Mouse (Mus musculus): ENCODE measurements around the gene Irgm2. TPM values are rescaled to one million over a fixed set of nuclear protein-coding genes. Genes with fewer than 3 reads are reported as not detected.
A peak's percentile ranks its signal among the peaks of the same experiment; 100 is the strongest.

Gene Irgm2
- polyA plus RNA-seq, 1 experiment from 2014 or later = 1.1 TPM

- 0 out of 2 replicates have a peak, but pooled peaks cover 3% of the 10 kb centered on the region for H3K4me1 ChIP-seq (ENCODE audit: control insufficient read depth, insufficient read depth, low read length)
- WGBS = 2% methylated on average over 37 of the region's 37 CpGs
These were observed 39.7 kb downstream of the Irgm2 start for GRCm38 (mm10) chr11:58238840-58239791.

DNA sequence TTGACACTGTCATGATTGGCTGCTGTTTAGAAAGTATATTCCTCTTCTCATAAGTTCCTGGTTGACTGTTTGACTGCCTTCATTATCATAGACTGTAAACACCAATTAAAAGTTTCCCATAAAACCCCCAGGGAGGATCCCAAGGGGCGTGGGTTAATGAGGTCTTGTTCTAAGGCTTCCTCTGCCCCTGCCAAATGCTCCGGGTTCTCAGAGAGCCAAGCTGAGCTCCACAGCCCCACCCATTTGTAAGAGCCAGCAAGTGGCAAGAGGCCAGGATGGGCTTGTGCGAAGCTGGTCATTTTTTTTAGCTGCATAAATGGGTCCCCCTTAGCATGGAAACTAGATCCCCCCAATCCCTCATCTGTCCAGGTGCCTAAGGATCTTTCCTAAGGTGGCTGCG, 47.9 kb downstream of the Irgm2 start:
- WGBS = 53% methylated on average over 4 of the region's 4 CpGs
- H3K27me3 ChIP-seq (ENCODE audit: control insufficient read depth, insufficient read depth, low read depth, low read length) = no peaks in the 10 kb centered on the region
- H3K4me3 ChIP-seq (ENCODE audit: low read depth, low read length) = no peak overlapping the region
- no peaks in the 10 kb centered on the region for H3K4me1 ChIP-seq (ENCODE audit: control insufficient read depth, insufficient read depth, low read length)
- no peak overlapping the region for H3K27ac ChIP-seq (ENCODE audit: low read length)
- no peaks in the 10 kb centered on the region for H3K36me3 ChIP-seq (ENCODE audit: control insufficient read depth, insufficient read depth, low read length)
- ATAC-seq = no peak
- no peaks in the 10 kb centered on the region for H3K9me3 ChIP-seq (replicated peaks; ENCODE audit: control insufficient read depth, low read length, poor library complexity, severe bottlenecking)
- no peak overlapping the region for H3K4me2 ChIP-seq (ENCODE audit: low read length)
- no peak overlapping the region for H3K9ac ChIP-seq (ENCODE audit: low read depth, low read length)

More at GRCm38 (mm10) chr11:58238840-58239791, 39.7 kb downstream of the Irgm2 start:
- Histone ChIP-seq H3K9me3 (replicated peaks; ENCODE audit: control insufficient read depth, low read length, poor library complexity, severe bottlenecking) (no peaks in the 10 kb centered on the region), H3K9ac (ENCODE audit: low read depth, low read length) (peak overlapping the region; percentile 68), H3K36me3 (ENCODE audit: control insufficient read depth, insufficient read depth, low read length) (no peaks in the 10 kb centered on the region), H3K4me2 (ENCODE audit: low read length) (peak overlapping the region; percentile 67), H3K27me3 (ENCODE audit: control insufficient read depth, insufficient read depth, low read depth, low read length) (no peaks in the 10 kb centered on the region), H3K4me3 (ENCODE audit: low read depth, low read length) (peak overlapping the region; percentile 43), H3K27ac (ENCODE audit: low read length) (no peak overlapping the region)
- ATAC-seq = peak; percentile 94

DNA sequence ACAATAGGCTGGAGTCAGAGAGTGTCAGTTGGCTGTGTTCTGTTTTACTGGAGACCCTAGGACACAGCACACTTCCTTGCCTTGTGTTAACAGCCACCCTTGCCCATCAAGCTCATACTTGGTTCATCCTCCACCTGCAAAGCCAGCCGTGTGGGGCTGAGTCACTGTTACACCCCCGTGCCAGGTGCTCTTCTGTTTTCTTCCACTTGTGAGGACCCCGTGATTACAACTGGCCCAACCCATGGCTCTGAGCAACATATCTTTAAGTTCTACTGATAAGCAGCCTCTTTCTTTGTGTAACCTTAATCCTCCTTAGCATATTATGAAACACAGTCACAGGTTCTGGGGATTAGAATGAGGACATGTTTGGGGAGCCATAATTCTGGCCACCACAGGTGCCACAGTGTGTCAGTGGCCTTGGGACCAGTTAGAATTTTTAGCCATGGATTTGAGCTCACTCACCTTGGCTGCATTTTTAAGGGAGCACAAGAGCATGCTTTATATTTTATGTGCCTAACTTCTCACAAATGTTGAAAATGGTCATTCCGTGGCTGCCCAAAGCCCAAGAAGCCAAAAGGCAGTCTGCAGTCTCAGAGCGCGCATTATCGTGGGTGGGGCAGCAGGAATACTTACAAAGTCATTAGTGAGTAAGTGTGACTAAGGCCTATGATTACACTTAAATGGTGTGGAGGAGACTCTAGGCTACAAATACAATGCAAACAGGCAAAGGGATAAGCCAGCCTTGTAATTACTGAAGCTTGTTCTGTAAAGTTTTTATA, 50.0 kb downstream of the Irgm2 start:
- 82% methylated on average over 7 of the region's 7 CpGs for WGBS
- no peaks in the 10 kb centered on the region for H3K4me1 ChIP-seq (ENCODE audit: control insufficient read depth, insufficient read depth, low read length)
- H3K4me3 ChIP-seq (ENCODE audit: low read depth, low read length) = no peak overlapping the region
- no peaks in the 10 kb centered on the region for H3K27me3 ChIP-seq (ENCODE audit: control insufficient read depth, insufficient read depth, low read depth, low read length)
- H3K36me3 ChIP-seq (ENCODE audit: control insufficient read depth, insufficient read depth, low read length) = no peaks in the 10 kb centered on the region
- no peaks in the 10 kb centered on the region for H3K9me3 ChIP-seq (replicated peaks; ENCODE audit: control insufficient read depth, low read length, poor library complexity, severe bottlenecking)
- H3K9ac ChIP-seq (ENCODE audit: low read depth, low read length) = no peak overlapping the region
- no peak overlapping the region for H3K27ac ChIP-seq (ENCODE audit: low read length)
- no peak overlapping the region for H3K4me2 ChIP-seq (ENCODE audit: low read length)
- no peak for ATAC-seq

DNA sequence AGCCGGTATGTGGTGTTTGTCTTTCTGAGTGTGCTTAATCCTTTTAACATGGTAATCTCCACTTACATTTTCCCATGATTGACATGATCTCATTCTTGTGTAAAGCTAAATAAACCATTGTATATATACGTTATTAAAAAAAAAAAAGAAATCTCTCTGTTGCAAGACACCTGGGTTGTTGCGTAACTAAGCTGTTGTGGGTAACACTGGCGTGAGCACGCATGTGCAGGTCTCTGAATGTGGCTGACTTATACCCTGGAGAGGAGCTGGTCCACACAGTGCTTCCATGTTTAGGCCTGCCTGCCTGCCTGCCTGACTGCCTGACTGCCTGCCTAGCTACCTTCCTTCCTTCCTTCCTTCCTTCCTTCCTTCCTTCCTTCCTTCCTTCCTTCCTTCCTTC, 51.1 kb downstream of the Irgm2 start:
- no peaks in the 10 kb centered on the region for H3K27me3 ChIP-seq (ENCODE audit: control insufficient read depth, insufficient read depth, low read depth, low read length)
- no peaks in the 10 kb centered on the region for H3K36me3 ChIP-seq (ENCODE audit: control insufficient read depth, insufficient read depth, low read length)
- no peak overlapping the region for H3K27ac ChIP-seq (ENCODE audit: low read length)
- H3K9me3 ChIP-seq (replicated peaks; ENCODE audit: control insufficient read depth, low read length, poor library complexity, severe bottlenecking) = no peaks in the 10 kb centered on the region
- H3K4me2 ChIP-seq (ENCODE audit: low read length) = no peak overlapping the region
- no peak for ATAC-seq
- no peak overlapping the region for H3K9ac ChIP-seq (ENCODE audit: low read depth, low read length)
- no peaks in the 10 kb centered on the region for H3K4me1 ChIP-seq (ENCODE audit: control insufficient read depth, insufficient read depth, low read length)
- H3K4me3 ChIP-seq (ENCODE audit: low read depth, low read length) = no peak overlapping the region
- WGBS = 64% methylated on average over 5 of the region's 5 CpGs

- ATAC-seq = no peak
These were observed 55.0 kb downstream of the Irgm2 start for GRCm38 (mm10) chr11:58254411-58254810.

DNA sequence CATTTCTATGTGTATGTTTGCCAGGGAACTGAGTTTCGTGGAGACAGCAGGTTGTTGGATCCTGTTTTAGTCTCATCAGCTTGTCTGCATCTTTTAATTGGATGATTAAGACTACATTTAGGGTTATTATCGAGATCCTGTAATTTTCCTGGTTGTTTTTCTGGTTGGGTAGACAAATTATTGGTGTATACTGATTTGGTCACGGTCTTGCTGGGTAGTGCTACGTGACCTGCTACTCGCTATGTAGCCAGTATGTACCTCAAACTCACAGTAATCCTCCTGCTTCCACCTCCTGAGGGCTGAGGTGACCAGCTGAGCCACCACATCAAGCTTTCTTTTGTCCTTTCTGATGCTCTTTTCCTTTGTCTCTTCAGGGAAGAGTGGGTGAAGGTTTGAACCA, 58.4 kb downstream of the Irgm2 start:
- H3K9me3 ChIP-seq (replicated peaks; ENCODE audit: control insufficient read depth, low read length, poor library complexity, severe bottlenecking) = no peaks in the 10 kb centered on the region
- no peaks in the 10 kb centered on the region for H3K27me3 ChIP-seq (ENCODE audit: control insufficient read depth, insufficient read depth, low read depth, low read length)
- H3K27ac ChIP-seq (ENCODE audit: low read length) = no peak overlapping the region
- no peaks in the 10 kb centered on the region for H3K36me3 ChIP-seq (ENCODE audit: control insufficient read depth, insufficient read depth, low read length)
- no peaks in the 10 kb centered on the region for H3K4me1 ChIP-seq (ENCODE audit: control insufficient read depth, insufficient read depth, low read length)
- 88% methylated on average over 5 of the region's 5 CpGs for WGBS
- H3K4me3 ChIP-seq (ENCODE audit: low read depth, low read length) = no peak overlapping the region
- no peak overlapping the region for H3K4me2 ChIP-seq (ENCODE audit: low read length)
- no peak overlapping the region for H3K9ac ChIP-seq (ENCODE audit: low read depth, low read length)
- no peak for ATAC-seq

More at GRCm38 (mm10) chr11:58254411-58254810, 55.0 kb downstream of the Irgm2 start:
- Histone ChIP-seq H3K4me2 (ENCODE audit: low read length) (no peak overlapping the region), H3K4me1 (ENCODE audit: control insufficient read depth, insufficient read depth, low read length) (no peaks in the 10 kb centered on the region), H3K4me3 (ENCODE audit: low read depth, low read length) (no peak overlapping the region), H3K36me3 (ENCODE audit: control insufficient read depth, insufficient read depth, low read length) (no peaks in the 10 kb centered on the region), H3K9me3 (replicated peaks; ENCODE audit: control insufficient read depth, low read length, poor library complexity, severe bottlenecking) (no peaks in the 10 kb centered on the region), H3K27ac (ENCODE audit: low read length) (no peak overlapping the region), H3K27me3 (ENCODE audit: control insufficient read depth, insufficient read depth, low read depth, low read length) (no peaks in the 10 kb centered on the region), H3K9ac (ENCODE audit: low read depth, low read length) (no peak overlapping the region)
- 93% methylated on average over 3 of the region's 3 CpGs for WGBS

- no peaks in the 10 kb centered on the region for H3K27me3 ChIP-seq (ENCODE audit: control insufficient read depth, insufficient read depth, low read depth, low read length)
- ATAC-seq = no peak
- H3K27ac ChIP-seq (ENCODE audit: low read length) = no peak overlapping the region
- no peak overlapping the region for H3K9ac ChIP-seq (ENCODE audit: low read depth, low read length)
- no peaks in the 10 kb centered on the region for H3K4me1 ChIP-seq (ENCODE audit: control insufficient read depth, insufficient read depth, low read length)
- no peak overlapping the region for H3K4me2 ChIP-seq (ENCODE audit: low read length)
- H3K9me3 ChIP-seq (replicated peaks; ENCODE audit: control insufficient read depth, low read length, poor library complexity, severe bottlenecking) = no peaks in the 10 kb centered on the region
- H3K36me3 ChIP-seq (ENCODE audit: control insufficient read depth, insufficient read depth, low read length) = no peaks in the 10 kb centered on the region
- H3K4me3 ChIP-seq (ENCODE audit: low read depth, low read length) = no peak overlapping the region
- 90% methylated on average over 4 of the region's 4 CpGs for whole genome bisulfite sequencing
These were observed 60.7 kb downstream of the Irgm2 start for GRCm38 (mm10) chr11:58260156-58260555.

GRCm38 (mm10) chr11:58261826-58262225, 62.4 kb downstream of the Irgm2 start:
- Histone ChIP-seq H3K9me3 (replicated peaks; ENCODE audit: control insufficient read depth, low read length, poor library complexity, severe bottlenecking) (no peaks in the 10 kb centered on the region), H3K9ac (ENCODE audit: low read depth, low read length) (no peak overlapping the region), H3K4me1 (ENCODE audit: control insufficient read depth, insufficient read depth, low read length) (no peaks in the 10 kb centered on the region), H3K4me2 (ENCODE audit: low read length) (no peak overlapping the region), H3K27ac (ENCODE audit: low read length) (no peak overlapping the region), H3K4me3 (ENCODE audit: low read depth, low read length) (no peak overlapping the region), H3K27me3 (ENCODE audit: control insufficient read depth, insufficient read depth, low read depth, low read length) (no peaks in the 10 kb centered on the region), H3K36me3 (ENCODE audit: control insufficient read depth, insufficient read depth, low read length) (no peaks in the 10 kb centered on the region)
- 89% methylated on average over 4 of the region's 4 CpGs for WGBS
- no peak for ATAC-seq

- Histone ChIP-seq H3K27ac (ENCODE audit: low read length) (no peak overlapping the region), H3K9ac (ENCODE audit: low read depth, low read length) (no peak overlapping the region), H3K9me3 (replicated peaks; ENCODE audit: control insufficient read depth, low read length, poor library complexity, severe bottlenecking) (no peaks in the 10 kb centered on the region), H3K4me3 (ENCODE audit: low read depth, low read length) (no peak overlapping the region), H3K4me1 (ENCODE audit: control insufficient read depth, insufficient read depth, low read length) (no peaks in the 10 kb centered on the region), H3K36me3 (ENCODE audit: control insufficient read depth, insufficient read depth, low read length) (no peaks in the 10 kb centered on the region), H3K4me2 (ENCODE audit: low read length) (no peak overlapping the region), H3K27me3 (ENCODE audit: control insufficient read depth, insufficient read depth, low read depth, low read length) (no peaks in the 10 kb centered on the region)
- ATAC-seq = no peak
- WGBS = 97% methylated on average over 3 of the region's 3 CpGs
These were observed 62.9 kb downstream of the Irgm2 start for GRCm38 (mm10) chr11:58262336-58262735.
